Mouse (Mus musculus): Measurements from ENCODE around the gene Prf1.

DNA sequence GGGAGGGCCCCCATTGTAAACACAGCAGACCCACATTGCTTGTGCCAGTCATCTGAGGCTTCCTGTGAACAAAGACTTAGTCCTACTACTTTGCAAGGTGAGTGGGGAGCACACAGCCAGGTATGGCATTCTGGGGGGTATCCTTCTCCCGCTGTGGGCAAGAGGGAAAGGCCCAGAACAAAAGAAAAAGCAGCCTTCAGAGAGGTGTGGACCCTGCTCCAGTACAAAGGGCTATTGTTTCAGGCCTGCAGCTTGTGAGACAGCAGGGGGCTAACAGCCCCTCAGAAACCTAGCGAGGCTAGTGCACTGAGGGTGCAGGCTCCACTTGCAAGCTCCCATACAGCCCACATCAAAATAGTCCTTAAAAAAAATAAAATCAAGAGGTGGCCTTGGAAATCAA lies 47.7 kb upstream of the Prf1 start:
- no peak for TF ChIP-seq CTCF (IDR thresholded peaks at IDR 0.05; ENCODE audit: low read depth, low read length)
- no peak for TF ChIP-seq POLR2A (IDR thresholded peaks at IDR 0.05; ENCODE audit: insufficient read depth, low read length)
